Mouse (Mus musculus): ENCODE results near the gene Snf8. TPM values are rescaled to one million over a fixed set of nuclear protein-coding genes. Genes with fewer than 3 reads are reported as not detected.

Gene Snf8
- polyA plus RNA-seq, 1 experiment from 2014 or later = 46.2 TPM

DNA sequence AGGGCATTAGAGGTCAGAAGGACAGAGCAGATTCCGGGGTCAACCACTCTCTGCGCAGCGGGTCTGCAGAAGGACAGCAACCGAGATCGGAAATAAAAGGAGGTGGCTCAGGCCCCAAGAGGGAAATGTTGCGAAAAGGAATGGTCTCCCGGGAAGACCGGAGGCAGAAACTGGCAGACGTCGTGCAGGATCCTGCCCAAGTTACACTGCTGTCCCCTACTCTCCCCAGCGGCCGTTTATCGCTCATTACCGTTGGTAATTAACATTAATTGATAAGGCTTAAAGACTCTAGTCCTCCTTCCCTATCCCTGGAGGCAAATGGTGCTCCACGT lies 40.5 kb downstream of the Snf8 start:
- ATAC-seq (ENCODE audit: low read depth) = 0 out of 2 replicates have a peak, but pooled peaks have one; percentile 2
- no peaks in the 10 kb centered on the region for H3K27me3 ChIP-seq (ENCODE audit: control insufficient read depth, insufficient read depth, low read length)
- no peaks in the 10 kb centered on the region; the same call in 1 of the 2 replicates for H3K36me3 ChIP-seq (ENCODE audit: control insufficient read depth, insufficient read depth, low read length)
- peak overlapping the region; percentile 82 for H3K4me2 ChIP-seq (ENCODE audit: low read depth, low read length)
- H3K9me3 ChIP-seq (ENCODE audit: control insufficient read depth, low read length) = no peaks in the 10 kb centered on the region
- H3K4me3 ChIP-seq (ENCODE audit: low read depth, low read length) = peak overlapping the region; percentile 62
- WGBS = 0% methylated on average over 15 of the region's 15 CpGs
- H3K4me1 ChIP-seq (ENCODE audit: control insufficient read depth, insufficient read depth, low read length) = peaks cover 5% of the 10 kb centered on the region; the same call in 1 of the 2 replicates
- peak overlapping the region; percentile 87 for H3K27ac ChIP-seq (ENCODE audit: low read depth, low read length)
- peak overlapping the region; percentile 80 for H3K9ac ChIP-seq (replicated peaks; ENCODE audit: low read depth, low read length)

DNA sequence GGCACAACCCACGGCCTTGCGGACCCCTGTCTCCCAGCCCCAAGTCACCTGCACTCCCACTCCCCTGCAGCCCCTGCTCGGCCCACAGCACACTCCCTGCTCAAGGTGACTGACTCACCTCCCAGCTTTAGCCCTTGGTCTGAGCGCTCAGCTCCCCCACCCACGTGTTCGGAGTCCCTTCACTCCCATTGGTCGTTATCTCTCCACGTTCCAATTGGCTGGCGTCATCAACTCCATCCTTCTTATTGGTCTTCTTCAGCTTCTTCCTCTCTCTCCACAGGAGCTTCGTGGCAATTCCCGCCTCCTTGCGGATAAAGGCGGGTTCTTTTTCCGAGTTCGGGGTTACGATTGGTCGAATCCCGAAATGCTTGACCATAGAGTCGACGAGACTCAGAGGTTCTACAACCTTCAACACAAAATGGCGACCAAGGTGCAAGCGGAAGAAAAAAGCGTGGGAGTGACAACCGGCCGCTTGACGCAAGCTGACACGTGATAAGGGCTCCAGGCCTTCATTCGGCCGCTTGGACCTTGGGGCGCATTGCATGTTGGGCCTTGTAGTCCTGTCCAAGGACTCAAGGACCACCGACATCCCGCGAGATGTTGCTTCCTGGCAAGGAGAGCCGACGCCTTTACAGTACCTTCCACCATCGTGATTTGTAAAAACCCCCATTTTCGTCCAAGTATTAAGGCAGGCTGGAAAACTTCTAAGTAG lies 41.0 kb downstream of the Snf8 start, which contains the start of gene Atp5g1:
Gene Atp5g1 (minus strand): TSS at position 162 of the 712 bp plus-strand sequence.
- Histone ChIP-seq H3K9ac (replicated peaks; ENCODE audit: low read depth, low read length) (peak within 1 kb of the TSS; percentile 80), H3K27ac (ENCODE audit: low read depth, low read length) (peak within 1 kb of the TSS; percentile 87), H3K36me3 (ENCODE audit: control insufficient read depth, insufficient read depth, low read length) (no peaks in the 10 kb centered on the region; the same call in 1 of the 2 replicates), H3K4me3 (ENCODE audit: low read depth, low read length) (peak within 1 kb of the TSS; percentile 62), H3K9me3 (ENCODE audit: control insufficient read depth, low read length) (no peaks in the 10 kb centered on the region), H3K4me1 (ENCODE audit: control insufficient read depth, insufficient read depth, low read length) (peaks cover 5% of the 10 kb centered on the region; the same call in 1 of the 2 replicates), H3K27me3 (ENCODE audit: control insufficient read depth, insufficient read depth, low read length) (no peaks in the 10 kb centered on the region), H3K4me2 (ENCODE audit: low read depth, low read length) (peak within 1 kb of the TSS; percentile 82)
- under 1% methylated on average over 37 of the region's 37 CpGs for WGBS
- ATAC-seq (ENCODE audit: low read depth) = peak; percentile 97

- H3K4me3 ChIP-seq (ENCODE audit: low read depth, low read length) = peak overlapping the region; percentile 28
- H3K27me3 ChIP-seq (ENCODE audit: control insufficient read depth, insufficient read depth, low read length) = no peaks in the 10 kb centered on the region
- 0 out of 2 replicates have a peak overlapping the region, but pooled peaks have one; percentile 12 for H3K9ac ChIP-seq (replicated peaks; ENCODE audit: low read depth, low read length)
- H3K4me2 ChIP-seq (ENCODE audit: low read depth, low read length) = peak overlapping the region; percentile 54
- no peaks in the 10 kb centered on the region for H3K36me3 ChIP-seq (ENCODE audit: control insufficient read depth, insufficient read depth, low read length)
- ATAC-seq (ENCODE audit: low read depth) = no peak
- H3K27ac ChIP-seq (ENCODE audit: low read depth, low read length) = peak overlapping the region; percentile 85
- H3K9me3 ChIP-seq (ENCODE audit: control insufficient read depth, low read length) = no peaks in the 10 kb centered on the region
- peaks cover 5% of the 10 kb centered on the region; the same call in 1 of the 2 replicates for H3K4me1 ChIP-seq (ENCODE audit: control insufficient read depth, insufficient read depth, low read length)
- WGBS = 69% methylated on average over 13 of the region's 13 CpGs
Measured at GRCm38 (mm10) chr11:96076221-96077105, 41.8 kb downstream of the Snf8 start.

GRCm38 (mm10) chr11:96080736-96081135 lies 46.1 kb downstream of the Snf8 start:
- Histone ChIP-seq H3K9ac (replicated peaks; ENCODE audit: low read depth, low read length) (no peak overlapping the region), H3K4me3 (ENCODE audit: low read depth, low read length) (no peak overlapping the region), H3K36me3 (ENCODE audit: control insufficient read depth, insufficient read depth, low read length) (no peaks in the 10 kb centered on the region), H3K4me2 (ENCODE audit: low read depth, low read length) (no peak overlapping the region), H3K27me3 (ENCODE audit: control insufficient read depth, insufficient read depth, low read length) (no peaks in the 10 kb centered on the region), H3K27ac (ENCODE audit: low read depth, low read length) (no peak overlapping the region), H3K9me3 (ENCODE audit: control insufficient read depth, low read length) (no peaks in the 10 kb centered on the region), H3K4me1 (ENCODE audit: control insufficient read depth, insufficient read depth, low read length) (no peaks in the 10 kb centered on the region)
- no peak for ATAC-seq (ENCODE audit: low read depth)
- WGBS = 84% methylated on average over 5 of the region's 5 CpGs

DNA sequence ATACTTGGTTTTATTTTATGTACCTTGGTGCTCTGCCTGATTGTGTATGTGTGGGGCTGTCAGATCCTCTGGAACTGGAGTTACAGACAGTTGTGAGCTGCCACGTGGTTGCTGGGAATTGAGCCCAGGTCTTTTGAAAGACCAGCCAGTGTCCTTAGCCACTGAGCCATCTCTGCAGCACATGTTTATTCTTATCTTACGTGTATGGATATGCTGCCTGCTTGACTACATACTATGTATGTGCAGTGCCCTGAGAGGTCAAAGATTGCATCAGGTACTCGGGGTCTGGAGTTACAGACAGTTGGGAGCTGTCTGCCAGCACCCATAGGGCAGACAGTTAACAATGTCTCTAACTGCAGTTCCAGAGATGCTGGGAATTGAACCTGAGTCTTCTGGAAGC lies 48.0 kb downstream of the Snf8 start:
- no peak overlapping the region for H3K4me2 ChIP-seq (ENCODE audit: low read depth, low read length)

GRCm38 (mm10) chr11:96087981-96088380 lies 53.3 kb downstream of the Snf8 start:
- no peak overlapping the region for H3K4me2 ChIP-seq (ENCODE audit: low read depth, low read length)
- H3K9me3 ChIP-seq (ENCODE audit: control insufficient read depth, low read length) = no peaks in the 10 kb centered on the region
- H3K27me3 ChIP-seq (ENCODE audit: control insufficient read depth, insufficient read depth, low read length) = no peaks in the 10 kb centered on the region
- no peak overlapping the region for H3K9ac ChIP-seq (replicated peaks; ENCODE audit: low read depth, low read length)
- no peak for ATAC-seq (ENCODE audit: low read depth)
- 91% methylated on average over 6 of the region's 6 CpGs for WGBS
- no peak overlapping the region for H3K27ac ChIP-seq (ENCODE audit: low read depth, low read length)
- H3K36me3 ChIP-seq (ENCODE audit: control insufficient read depth, insufficient read depth, low read length) = no peaks in the 10 kb centered on the region
- no peak overlapping the region for H3K4me3 ChIP-seq (ENCODE audit: low read depth, low read length)
- H3K4me1 ChIP-seq (ENCODE audit: control insufficient read depth, insufficient read depth, low read length) = no peaks in the 10 kb centered on the region

More for the DNA sequence above, 48.0 kb downstream of the Snf8 start:
- no peaks in the 10 kb centered on the region for H3K36me3 ChIP-seq (ENCODE audit: control insufficient read depth, insufficient read depth, low read length)
- no peak overlapping the region for H3K27ac ChIP-seq (ENCODE audit: low read depth, low read length)
- no peak overlapping the region for H3K9ac ChIP-seq (replicated peaks; ENCODE audit: low read depth, low read length)
- H3K27me3 ChIP-seq (ENCODE audit: control insufficient read depth, insufficient read depth, low read length) = no peaks in the 10 kb centered on the region
- WGBS = 79% methylated on average over 3 of the region's 3 CpGs
- H3K4me1 ChIP-seq (ENCODE audit: control insufficient read depth, insufficient read depth, low read length) = no peaks in the 10 kb centered on the region
- H3K9me3 ChIP-seq (ENCODE audit: control insufficient read depth, low read length) = no peaks in the 10 kb centered on the region
- H3K4me3 ChIP-seq (ENCODE audit: low read depth, low read length) = no peak overlapping the region
- ATAC-seq (ENCODE audit: low read depth) = no peak

- no peak overlapping the region for H3K4me3 ChIP-seq (ENCODE audit: low read depth, low read length)
- ATAC-seq (ENCODE audit: low read depth) = no peak
- 66% methylated on average over 2 of the region's 2 CpGs for WGBS
- no peak overlapping the region for H3K9ac ChIP-seq (replicated peaks; ENCODE audit: low read depth, low read length)
- no peak overlapping the region for H3K27ac ChIP-seq (ENCODE audit: low read depth, low read length)
- no peak overlapping the region for H3K4me2 ChIP-seq (ENCODE audit: low read depth, low read length)
- H3K4me1 ChIP-seq (ENCODE audit: control insufficient read depth, insufficient read depth, low read length) = no peaks in the 10 kb centered on the region
- H3K36me3 ChIP-seq (ENCODE audit: control insufficient read depth, insufficient read depth, low read length) = no peaks in the 10 kb centered on the region
- H3K27me3 ChIP-seq (ENCODE audit: control insufficient read depth, insufficient read depth, low read length) = no peaks in the 10 kb centered on the region
- no peaks in the 10 kb centered on the region for H3K9me3 ChIP-seq (ENCODE audit: control insufficient read depth, low read length)
Measured at GRCm38 (mm10) chr11:96091073-96091472, 56.4 kb downstream of the Snf8 start.

DNA sequence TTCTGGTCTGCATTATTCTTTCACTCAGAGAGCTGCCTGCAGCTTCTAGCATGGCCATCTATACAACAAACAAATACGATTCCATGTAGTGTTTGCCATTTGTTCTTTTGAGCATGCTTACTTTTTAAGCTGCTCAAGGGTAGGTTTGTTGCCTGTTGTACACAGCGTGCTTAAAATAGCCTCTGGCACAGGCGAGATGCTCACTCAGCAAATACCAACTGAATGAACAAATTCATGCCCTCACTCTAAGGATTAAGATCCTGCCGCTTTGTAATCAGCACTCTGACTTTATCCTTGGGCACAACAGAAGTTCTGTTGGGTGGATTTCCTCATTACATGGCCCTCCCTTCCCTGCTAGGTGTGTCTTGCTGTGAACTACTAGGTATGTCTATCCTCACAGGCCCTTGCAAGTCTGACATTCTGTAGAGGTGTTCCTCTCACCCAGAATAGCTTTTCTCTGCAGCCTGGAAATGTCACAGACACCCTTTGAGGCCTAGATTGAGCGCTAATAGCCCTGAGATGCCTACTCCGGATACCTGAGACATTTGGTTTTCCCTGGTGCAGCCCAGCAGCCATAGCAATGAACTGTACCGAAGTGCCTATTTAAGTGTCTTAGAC lies 58.1 kb downstream of the Snf8 start:
- no peak overlapping the region for H3K9ac ChIP-seq (replicated peaks; ENCODE audit: low read depth, low read length)
- no peak for ATAC-seq (ENCODE audit: low read depth)
- no peaks in the 10 kb centered on the region for H3K27me3 ChIP-seq (ENCODE audit: control insufficient read depth, insufficient read depth, low read length)
- no peak overlapping the region for H3K4me2 ChIP-seq (ENCODE audit: low read depth, low read length)
- no peaks in the 10 kb centered on the region for H3K36me3 ChIP-seq (ENCODE audit: control insufficient read depth, insufficient read depth, low read length)
- H3K4me1 ChIP-seq (ENCODE audit: control insufficient read depth, insufficient read depth, low read length) = no peaks in the 10 kb centered on the region
- H3K27ac ChIP-seq (ENCODE audit: low read depth, low read length) = no peak overlapping the region
- 53% methylated on average over 7 of the region's 7 CpGs for WGBS
- no peaks in the 10 kb centered on the region for H3K9me3 ChIP-seq (ENCODE audit: control insufficient read depth, low read length)
- no peak overlapping the region for H3K4me3 ChIP-seq (ENCODE audit: low read depth, low read length)

All from neural tube, embryonic 14.5 days (tissue).